Mouse (Mus musculus) CH12.LX (cell line): ENCODE results near the gene Zmat1. TPM values are rescaled to one million over a fixed set of nuclear protein-coding genes. Genes with fewer than 3 reads are reported as not detected.
A peak's percentile ranks its signal among the peaks of the same experiment; 100 is the strongest.

ENCODE experiments used
- DNase-seq: peaks from one replicate; pipeline ENCODE4 v3.0.0-alpha.2; 2013; ENCODE audit errors: extremely low read depth
- H3K27ac ChIP-seq: 2 replicates; pipeline ENCODE4 v1.5.1; 2012; ENCODE audit warnings: low read depth, mild to moderate bottlenecking, control low read depth, moderate library complexity; ENCODE audit not compliant: insufficient read depth
- H3K27me3 ChIP-seq: replicated peaks from 2 replicates; pipeline ENCODE3; 2012; ENCODE audit warnings: inconsistent platforms
- H3K36me3 ChIP-seq, 2 experiments: replicated peaks in 1 of 2; 2 replicates each; pipeline versions ENCODE3 to v1.6.1; 2012; ENCODE audit warnings: inconsistent platforms in 1 of 2, low read length in 1 of 2, mild to moderate bottlenecking in 1 of 2, mixed read lengths in 1 of 2, moderate library complexity in 1 of 2; ENCODE audit not compliant: control insufficient read depth in 1 of 2, insufficient read depth in 1 of 2
- H3K4me1 ChIP-seq, 2 experiments: 2 replicates each; pipeline ENCODE4 v1.6.1; 2012; ENCODE audit warnings: inconsistent platforms in 1 of 2, moderate library complexity in 1 of 2; ENCODE audit not compliant: insufficient read depth in 2 of 2, control insufficient read depth in 1 of 2
- H3K4me2 ChIP-seq: 2 replicates; pipeline ENCODE4 v1.6.1; 2012; ENCODE audit warnings: low read depth, mild to moderate bottlenecking, control low read depth; ENCODE audit not compliant: poor library complexity, insufficient read depth, severe bottlenecking
- H3K4me3 ChIP-seq, 3 experiments: fragments of 150-350 bp in 1 of 3; sonication (generic) in 1 of 3; replicated peaks in 1 of 3; 2 replicates each; pipeline versions ENCODE3 to v1.5.1; 2011 to 2012; ENCODE audit warnings: low read depth in 2 of 3, low read length in 2 of 3, mild to moderate bottlenecking in 2 of 3, moderate library complexity in 2 of 3, control low read depth in 1 of 3, improper control_type of control experiment in 1 of 3, inconsistent platforms in 1 of 3, mixed read lengths in 1 of 3; ENCODE audit not compliant: poor library complexity in 1 of 3
- H3K79me2 ChIP-seq: replicated peaks from 2 replicates; pipeline ENCODE4 v1.6.1; 2012; ENCODE audit warnings: mild to moderate bottlenecking, moderate library complexity; ENCODE audit not compliant: control insufficient read depth, poor library complexity, insufficient read depth, severe bottlenecking; ENCODE audit errors: extremely low read depth
- H3K9ac ChIP-seq: 2 replicates; pipeline ENCODE4 v1.6.1; 2012; ENCODE audit warnings: low read depth, mild to moderate bottlenecking, control low read depth, moderate library complexity; ENCODE audit not compliant: insufficient read depth
- H3K9me3 ChIP-seq: replicated peaks from 2 replicates; pipeline ENCODE3; 2012; ENCODE audit warnings: low read length, inconsistent platforms, mixed read lengths
- CHD2 ChIP-seq: IDR thresholded peaks from 2 replicates; pipeline ENCODE4 v1.6.1; 2011; ENCODE audit warnings: low read length, improper control_type of control experiment
- EP300 ChIP-seq: IDR thresholded peaks from 2 replicates; pipeline ENCODE4 v1.6.1; 2011; ENCODE audit warnings: low read length, improper control_type of control experiment
- ETS1 ChIP-seq: conservative IDR thresholded peaks from 2 replicates; pipeline ENCODE4 v1.6.1; 2012; ENCODE audit warnings: low read depth, mild to moderate bottlenecking, inconsistent platforms, low read length, improper control_type of control experiment, moderate library complexity
- HCFC1 ChIP-seq: IDR thresholded peaks from 2 replicates; pipeline ENCODE4 v1.6.1; 2012; ENCODE audit warnings: low read depth, mild to moderate bottlenecking, inconsistent platforms, low read length, improper control_type of control experiment
- JUND ChIP-seq: conservative IDR thresholded peaks from 2 replicates; pipeline ENCODE4 v1.6.1; 2011; ENCODE audit warnings: low read depth, low read length, improper control_type of control experiment
- KAT2A ChIP-seq: IDR thresholded peaks from 2 replicates; pipeline ENCODE4 v1.6.1; 2012; ENCODE audit warnings: low read length, improper control_type of control experiment, inconsistent platforms; ENCODE audit not compliant: insufficient replicate concordance
- MEF2A ChIP-seq: IDR thresholded peaks from 2 replicates; pipeline ENCODE4 v1.6.1; 2014; ENCODE audit warnings: low read depth, mild to moderate bottlenecking, inconsistent platforms, low read length, improper control_type of control experiment, borderline replicate concordance
- NELFE ChIP-seq: IDR thresholded peaks from 2 replicates; pipeline ENCODE4 v1.6.1; 2011; ENCODE audit warnings: low read depth, low read length, improper control_type of control experiment
- NRF1 ChIP-seq: IDR thresholded peaks from 2 replicates; pipeline ENCODE4 v1.6.1; 2014; ENCODE audit warnings: low read depth, mild to moderate bottlenecking, inconsistent platforms, low read length, improper control_type of control experiment, moderate library complexity
- POLR2AphosphoS2 ChIP-seq: IDR thresholded peaks from 2 replicates; pipeline ENCODE4 v1.6.1; 2011; ENCODE audit warnings: low read depth, low read length, improper control_type of control experiment
- RAD21 ChIP-seq: IDR thresholded peaks from 2 replicates; pipeline ENCODE4 v1.6.1; 2011; ENCODE audit warnings: low read depth, mild to moderate bottlenecking, low read length, improper control_type of control experiment, moderate library complexity
- RCOR1 ChIP-seq: conservative IDR thresholded peaks from 2 replicates; pipeline ENCODE4 v1.6.1; 2012; ENCODE audit warnings: low read depth, mild to moderate bottlenecking, inconsistent platforms, low read length, improper control_type of control experiment
- SIN3A ChIP-seq: IDR thresholded peaks from 2 replicates; pipeline ENCODE4 v1.6.1; 2012; ENCODE audit warnings: low read length, improper control_type of control experiment, inconsistent platforms
- SMC3 ChIP-seq: IDR thresholded peaks from 2 replicates; pipeline ENCODE4 v1.6.1; 2011; ENCODE audit warnings: low read depth, low read length, improper control_type of control experiment
- USF1 ChIP-seq: IDR thresholded peaks from 2 replicates; pipeline ENCODE4 v1.6.1; 2014; ENCODE audit warnings: low read depth, mild to moderate bottlenecking, inconsistent platforms, low read length, improper control_type of control experiment
- USF2 ChIP-seq: conservative IDR thresholded peaks from 2 replicates; pipeline ENCODE4 v1.6.1; 2011; ENCODE audit warnings: low read depth, low read length, improper control_type of control experiment
- ZKSCAN1 ChIP-seq: IDR thresholded peaks from 2 replicates; pipeline ENCODE4 v1.6.1; 2012; ENCODE audit warnings: low read depth, inconsistent platforms, low read length, improper control_type of control experiment, borderline replicate concordance
- ZMIZ1 ChIP-seq: IDR thresholded peaks from 2 replicates; pipeline ENCODE4 v1.6.1; 2012; ENCODE audit warnings: low read depth, mild to moderate bottlenecking, inconsistent platforms, low read length, improper control_type of control experiment
- dilution Hi-C: fragments of 300-500 bp; cut with MboI; formaldehyde crosslinking; loops from 2 replicates; pipeline ENCODE4 v1.14.3; 2020; ENCODE audit warnings: low sequenced_read_pairs; ENCODE audit not compliant: extremely low pct_unique_long_range_greater_than_20kb, extremely low pct_ligation_motif_present
- in situ Hi-C: fragments of 300-500 bp; cut with MboI; formaldehyde crosslinking; loops from 3 replicates; pipeline ENCODE4 v1.14.3; 2019; ENCODE audit warnings: low sequenced_read_pairs, low pct_ligation_motif_present, low pct_unique_long_range_greater_than_20kb, mixed read lengths
- polyA plus RNA-seq: library from polyadenylated mRNA; unstranded; fragments of >175 nt; gene quantifications from 2 replicates; pipeline ENCODE4 v1.2.1, GENCODE M21; 2012; ENCODE audit warnings: low read depth; ENCODE audit not compliant: insufficient read length
- total RNA-seq, 2 experiments: library from RNA; depleted of rRNA; stranded (reverse); fragments of 300-350 nt in 1 of 2; fragments of >200 nt in 1 of 2; gene quantifications; 2 replicates each; pipeline ENCODE4 v1.2.3; 2012 to 2014

The Zmat1 gene
- total and polyA plus RNA-seq, 3 experiments = 0.68 to 4.1 (median 0.93) TPM

DNA sequence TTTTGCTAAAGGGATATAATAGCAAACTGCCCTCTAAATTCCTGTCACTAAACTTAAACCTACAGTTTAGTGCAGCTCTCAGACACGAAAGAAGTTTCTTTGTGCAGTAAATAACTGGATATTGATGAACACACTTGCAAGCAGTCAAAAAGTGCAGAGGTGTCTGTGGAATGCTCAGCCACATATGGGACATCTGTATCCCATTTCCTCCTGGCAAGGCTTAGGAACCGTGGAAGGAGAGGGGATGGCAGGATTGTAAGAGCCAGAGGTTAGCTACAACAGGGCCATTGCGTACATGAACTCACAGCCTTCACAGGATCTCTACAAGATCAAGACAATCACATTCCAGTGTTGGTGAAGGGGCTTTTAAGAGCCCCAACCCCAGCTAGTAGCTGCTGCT lies 2.4 kb upstream of the Zmat1 start:
- Histone ChIP-seq H3K4me1 (no peaks in the 10 kb centered on the region), H3K9me3 (no peaks in the 10 kb centered on the region), H3K4me2 (no peak overlapping the region), H3K27me3 (no peaks in the 10 kb centered on the region), H3K4me3 (no peak overlapping the region), H3K9ac (no peak overlapping the region), H3K79me2 (no peaks in the 10 kb centered on the region), H3K36me3 (no peaks in the 10 kb centered on the region)
- no peak for DNase-seq
- dilution Hi-C loops (no loop called here), in situ Hi-C loops (no loop called here)
- TF ChIP-seq ZMIZ1 = no peak
- TF ChIP-seq JUND = no peak
- TF ChIP-seq MEF2A = no peak
- no peak for TF ChIP-seq CHD2
- TF ChIP-seq POLR2AphosphoS2 = no peak
- TF ChIP-seq, all 38 proteins: peak for 0
- no peak overlapping the region for H3K27ac ChIP-seq

DNA sequence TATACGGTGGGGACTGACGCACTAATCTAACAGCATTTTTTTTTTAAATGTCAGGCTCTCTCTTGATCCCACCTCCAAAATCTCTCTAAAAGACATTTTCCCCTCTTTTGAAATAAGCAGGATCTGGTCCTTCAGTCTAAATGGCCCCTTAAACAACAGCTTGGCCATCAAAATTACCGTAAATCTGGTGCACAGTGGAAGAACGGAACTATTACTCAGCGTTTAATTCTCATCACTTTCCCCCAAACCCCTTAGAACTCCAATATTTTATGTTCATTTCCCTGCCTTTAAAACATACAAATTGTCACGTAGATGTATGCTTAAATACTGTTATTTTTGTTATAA lies 434 bp upstream of the Zmat1 start:
- Histone ChIP-seq H3K36me3 (peaks cover 0 to 2% of the 10 kb centered on the region in 2 experiments), H3K4me3 (peak overlapping the region; percentile 35 to 60 (median 49)), H3K9ac (peak overlapping the region; percentile 60), H3K9me3 (no peaks in the 10 kb centered on the region), H3K4me1 (peaks cover 0 to under 1% of the 10 kb centered on the region in 2 experiments; a peak in 1 of 4 replicates), H3K27ac (no peak overlapping the region), H3K4me2 (peak overlapping the region; percentile 50), H3K27me3 (no peaks in the 10 kb centered on the region), H3K79me2 (no peaks in the 10 kb centered on the region)
- in situ Hi-C loops = no loop called here
- no peak for DNase-seq
- TF ChIP-seq RAD21 (no peak), USF1 (no peak), NRF1 (no peak), SMC3 (no peak), HCFC1 (no peak), EP300 (no peak), MEF2A (no peak), KAT2A (no peak), SIN3A (no peak), NELFE (no peak; the same call in 1 of the 2 replicates), RCOR1 (no peak), ETS1 (no peak), USF2 (no peak), ZKSCAN1 (no peak)
- dilution Hi-C loops = no loop called here
